Mouse (Mus musculus) spleen, adult 18-20 months (tissue): ENCODE measurements around the gene Iqcm.
"Not testable (repeated sequence)": the region's sequence is repeated elsewhere in the genome, so short reads cannot be mapped to it uniquely, and the experiment has no call there.

Source experiments
- DNase-seq, 2 experiments: peaks; one replicate each; pipeline ENCODE4 v3.0.0; 2022; ENCODE audit warnings: mixed read lengths in 2 of 2

Gene Iqcm

DNA sequence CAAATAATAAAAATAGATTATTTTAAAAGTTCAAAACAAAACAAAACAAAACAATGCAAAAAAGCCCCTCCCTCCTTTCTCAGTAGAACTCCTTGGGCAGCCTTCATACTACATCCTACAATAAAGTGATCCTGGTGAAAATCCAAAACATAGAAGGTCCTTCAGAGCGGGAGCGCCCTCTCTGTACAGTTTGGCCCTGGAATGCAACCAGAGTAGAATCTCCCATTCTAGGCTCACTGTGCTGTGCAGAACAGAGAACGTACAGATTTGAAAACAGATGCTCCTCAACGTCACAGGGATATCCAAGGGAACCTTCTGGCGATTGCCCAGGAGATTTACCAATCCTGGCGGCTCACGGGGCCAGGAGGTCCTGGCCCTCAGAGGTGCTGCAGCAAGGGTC lies at the start of gene Iqcm:
TSS of gene Iqcm (plus strand) at position 301 of the 400 bp plus-strand sequence.
- DNase-seq, result no peak

DNA sequence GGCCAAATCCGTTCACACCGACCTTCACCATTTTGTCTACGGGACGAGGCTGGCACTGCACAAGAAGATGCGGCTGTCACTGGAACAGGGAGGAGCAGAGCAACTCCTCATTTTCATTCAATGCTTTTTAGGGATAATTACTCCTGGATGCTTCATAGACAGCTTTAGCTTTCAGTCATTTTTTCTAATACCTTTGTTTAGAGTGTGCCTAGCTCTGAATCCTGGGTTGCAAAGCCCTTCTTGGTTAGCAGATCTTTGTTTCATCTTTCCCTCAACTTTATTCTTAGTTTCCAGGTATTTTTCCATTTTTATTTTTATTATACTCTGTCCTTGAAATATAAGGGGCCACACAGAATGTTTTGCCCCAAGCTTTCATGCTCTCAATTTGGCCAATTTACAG lies 42.0 kb upstream of the Iqcm start, which contains the start of gene Gm10358:
TSS of gene Gm10358 (minus strand) at position 101 of the 400 bp plus-strand sequence.
- DNase-seq, result no peak

DNA sequence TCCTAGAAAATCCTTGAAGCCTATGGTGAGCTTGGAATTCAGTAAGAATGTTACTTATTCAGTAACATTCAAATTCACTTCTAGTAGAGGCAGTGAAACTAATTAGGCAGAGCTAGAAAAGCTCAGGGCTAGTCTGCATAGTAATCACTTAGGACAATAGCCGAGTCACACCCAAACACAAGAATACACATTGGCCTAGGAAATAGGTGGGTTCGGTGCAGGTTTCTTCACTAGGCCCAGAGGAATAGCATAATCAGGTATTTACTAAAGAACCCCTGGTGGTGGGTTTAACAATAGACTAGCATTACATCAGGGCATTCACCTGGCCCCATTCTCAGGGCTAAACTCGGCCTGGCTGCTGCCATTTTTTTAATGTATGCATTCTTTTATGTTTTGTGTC lies 32.8 kb upstream of the Iqcm start:
- not testable (repeated sequence) for DNase-seq

DNA sequence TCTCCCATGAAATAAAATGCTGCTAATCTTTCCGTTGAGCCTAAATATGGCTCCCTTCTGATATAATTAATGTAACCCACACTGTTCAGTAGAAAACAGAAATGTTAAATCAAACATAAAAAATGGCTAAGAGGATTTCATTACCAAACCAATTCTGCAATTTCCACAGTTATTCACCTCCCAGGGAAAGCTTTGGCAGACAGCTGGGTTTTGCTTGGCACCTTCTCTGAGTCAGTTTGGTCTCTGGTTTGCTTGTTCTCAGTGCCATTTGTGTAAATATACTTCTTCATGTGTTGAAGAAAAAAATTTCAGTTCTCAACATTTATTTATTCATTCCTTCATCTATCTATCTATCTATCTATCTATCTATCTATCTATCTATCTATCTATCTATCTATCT lies 28.3 kb downstream of the Iqcm start:
- DNase-seq, result no peak

DNA sequence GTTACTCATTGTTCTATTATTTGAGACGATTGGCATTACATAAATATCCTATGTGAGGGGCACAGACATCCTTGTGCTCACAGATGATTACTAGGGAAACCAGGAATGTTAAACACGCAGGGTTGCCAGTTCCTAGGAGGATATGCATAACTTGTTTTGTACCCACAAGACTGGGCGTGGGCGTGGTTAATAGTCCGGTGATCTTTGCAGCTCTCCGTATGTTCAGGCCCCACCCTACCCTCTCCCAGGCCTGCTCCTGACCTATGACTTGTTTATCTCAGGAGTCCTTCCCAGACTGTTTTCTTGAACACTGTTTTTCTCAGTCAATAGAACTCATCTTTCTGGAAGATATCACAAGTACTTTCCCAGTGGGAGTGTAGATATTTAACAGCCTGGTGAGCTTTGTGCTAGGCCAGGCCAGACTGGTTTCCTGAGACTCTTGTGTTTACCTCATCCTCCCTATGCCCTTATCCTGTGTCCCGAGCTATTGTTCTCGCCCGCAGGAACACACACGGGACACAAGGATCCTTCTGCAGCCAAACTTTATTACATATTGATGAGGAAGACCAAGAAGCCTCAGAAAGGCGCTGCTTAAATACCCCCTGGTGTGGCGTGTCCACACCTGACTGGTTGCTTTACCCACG lies 40.7 kb downstream of the Iqcm start:
- DNase-seq, result no peak

DNA sequence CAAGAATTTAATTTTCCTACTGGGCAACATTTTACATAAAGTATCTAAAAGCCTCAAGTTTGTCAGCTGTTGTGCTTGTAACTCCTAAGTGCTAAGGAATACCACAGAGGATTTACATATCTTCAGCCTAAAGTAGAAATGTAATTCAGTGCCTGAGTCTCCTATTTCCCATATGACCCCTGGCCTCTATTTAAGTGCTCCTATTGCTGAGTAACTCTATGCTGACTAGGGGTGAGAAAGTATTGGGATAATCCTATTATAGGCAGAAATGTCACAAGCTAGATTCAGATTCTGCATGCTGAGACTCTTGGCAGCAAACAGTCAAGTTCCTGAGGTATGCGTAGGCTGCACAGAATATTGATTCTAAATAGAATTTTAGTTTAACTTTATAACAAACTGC lies 60.8 kb downstream of the Iqcm start:
- DNase-seq, result no peak

DNA sequence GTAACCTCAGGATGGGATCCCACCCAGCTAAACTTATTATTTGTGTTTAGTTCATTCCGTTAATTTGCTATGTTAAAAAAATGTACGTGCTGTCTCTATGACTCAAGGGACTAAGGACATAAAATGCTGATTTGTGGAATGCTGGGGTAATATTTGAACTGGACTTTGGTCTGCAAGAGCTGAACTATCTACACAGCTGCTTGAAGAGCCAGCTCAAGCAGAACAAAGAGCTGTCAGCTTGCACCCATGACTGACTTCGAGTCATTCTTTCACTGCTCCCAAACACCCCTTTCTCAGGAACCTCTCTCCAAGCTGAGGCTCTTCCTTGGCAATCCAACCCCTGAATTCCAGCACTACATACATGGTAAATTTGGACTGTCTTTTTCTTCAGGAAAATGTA lies 65.3 kb downstream of the Iqcm start:
- no peak for DNase-seq

DNA sequence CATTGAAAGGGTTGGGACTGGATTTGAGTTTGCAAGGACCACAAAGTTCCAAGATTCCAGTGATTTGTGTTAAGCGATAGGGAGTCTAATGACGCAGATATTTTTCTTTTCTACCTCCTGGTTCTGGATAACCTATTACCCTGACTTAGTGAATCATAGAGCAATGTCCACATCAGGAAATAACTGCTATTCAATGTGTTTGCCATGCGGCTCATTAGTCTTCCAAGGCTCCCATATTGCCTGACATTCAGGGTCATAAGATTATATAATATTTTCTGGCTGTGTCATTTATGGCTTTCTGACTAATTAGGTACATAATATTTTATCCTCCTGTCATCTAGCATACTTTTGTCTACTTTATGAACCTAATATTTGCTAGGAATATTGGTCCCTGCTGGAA lies 100.8 kb downstream of the Iqcm start:
- DNase-seq, result no peak

DNA sequence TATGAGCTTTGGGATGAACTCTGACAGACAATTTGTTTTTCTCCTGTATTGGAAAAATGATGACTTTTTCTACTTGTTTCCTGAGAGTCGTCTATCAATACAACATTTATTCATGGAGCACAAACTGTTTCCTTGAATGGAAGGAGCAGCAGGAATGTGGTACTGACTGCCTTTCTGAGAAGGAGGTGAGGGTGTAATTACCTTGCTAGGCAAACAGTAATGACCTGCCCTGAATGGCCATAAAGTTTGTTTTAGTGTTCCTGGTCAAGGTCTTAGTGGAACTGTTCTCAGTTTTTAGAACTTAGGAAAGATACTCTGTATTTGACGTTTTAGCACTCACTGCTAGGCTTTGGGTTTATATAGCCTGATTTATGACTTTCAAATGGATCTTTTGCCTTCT lies 147.8 kb downstream of the Iqcm start:
- DNase-seq, result no peak

DNA sequence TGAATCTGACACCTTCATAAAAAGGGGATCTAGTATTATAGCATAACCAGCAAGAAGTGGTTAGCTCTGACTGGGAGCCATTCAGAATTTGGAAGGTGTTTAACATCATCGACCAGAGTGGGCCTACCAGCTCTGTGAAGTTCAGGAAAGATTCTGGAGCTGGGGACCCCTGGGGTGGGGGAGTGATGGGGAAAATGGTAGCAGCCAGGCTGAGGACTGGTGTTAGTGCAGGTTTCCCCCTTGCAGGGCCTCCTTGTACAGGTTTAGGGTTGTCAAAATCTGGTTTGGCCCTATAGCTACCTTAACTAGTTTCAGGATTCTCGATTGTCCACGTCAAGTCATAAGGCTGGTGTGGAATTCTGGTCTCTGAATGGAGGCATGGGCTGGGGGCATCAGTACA lies 194.5 kb downstream of the Iqcm start:
- DNase-seq, result no peak

DNA sequence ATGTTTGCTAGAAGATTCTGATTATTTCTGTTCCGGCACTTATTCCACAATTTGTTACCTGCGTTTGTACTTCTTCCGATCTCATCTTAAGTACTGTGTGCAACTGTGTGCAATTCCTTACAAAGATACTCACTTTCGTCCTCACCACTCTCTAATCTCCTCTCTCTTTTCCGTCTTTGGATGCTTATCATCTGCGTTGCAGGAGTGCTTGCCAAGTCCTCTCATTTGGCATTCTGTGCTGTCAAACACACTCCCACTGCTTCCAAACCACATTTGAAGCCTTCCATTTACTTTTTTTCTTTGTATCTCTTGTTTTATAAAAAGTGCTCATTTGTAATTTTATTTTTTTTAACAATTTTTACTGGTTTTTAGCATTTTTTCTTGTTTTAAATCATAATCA lies 210.8 kb downstream of the Iqcm start:
- no peak for DNase-seq

DNA sequence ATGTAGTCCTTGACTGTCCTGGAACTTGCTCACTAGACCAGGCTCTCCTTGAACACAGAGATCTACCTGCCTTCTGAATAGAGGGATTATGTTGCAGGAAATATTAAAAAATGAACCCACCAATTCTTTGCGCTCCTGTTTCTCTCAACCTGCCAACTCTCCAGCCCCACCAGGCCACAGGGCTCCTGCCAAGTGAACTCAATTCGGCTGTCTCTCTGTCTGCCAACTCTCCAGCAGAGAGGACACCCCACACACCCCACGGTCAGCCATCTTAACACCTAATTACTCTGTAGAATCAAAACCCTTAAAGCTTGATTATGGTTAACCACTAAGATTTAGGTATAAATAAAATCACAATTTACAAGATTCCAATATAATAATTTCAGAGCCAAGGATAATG lies 298.1 kb downstream of the Iqcm start:
- DNase-seq, result no peak

DNA sequence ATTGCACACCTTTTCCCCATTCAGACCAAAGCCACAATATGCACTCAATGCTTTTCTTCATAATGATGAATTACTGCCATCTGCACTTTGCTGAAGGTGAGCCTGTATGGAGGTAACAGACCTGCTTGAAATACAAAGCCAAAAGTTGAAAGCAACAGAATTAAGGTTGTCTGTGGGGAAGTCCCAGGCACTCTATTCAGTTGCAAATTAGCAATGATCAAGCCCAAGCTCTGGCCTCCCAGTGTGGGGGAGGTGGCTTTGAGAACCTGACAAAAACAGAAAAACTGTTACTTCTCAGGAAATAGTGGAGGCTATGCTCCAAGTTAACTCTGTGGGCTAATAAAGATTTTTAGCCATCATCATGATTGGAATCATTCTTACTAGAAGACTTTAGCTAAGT lies 307.1 kb downstream of the Iqcm start:
- no peak for DNase-seq

DNA sequence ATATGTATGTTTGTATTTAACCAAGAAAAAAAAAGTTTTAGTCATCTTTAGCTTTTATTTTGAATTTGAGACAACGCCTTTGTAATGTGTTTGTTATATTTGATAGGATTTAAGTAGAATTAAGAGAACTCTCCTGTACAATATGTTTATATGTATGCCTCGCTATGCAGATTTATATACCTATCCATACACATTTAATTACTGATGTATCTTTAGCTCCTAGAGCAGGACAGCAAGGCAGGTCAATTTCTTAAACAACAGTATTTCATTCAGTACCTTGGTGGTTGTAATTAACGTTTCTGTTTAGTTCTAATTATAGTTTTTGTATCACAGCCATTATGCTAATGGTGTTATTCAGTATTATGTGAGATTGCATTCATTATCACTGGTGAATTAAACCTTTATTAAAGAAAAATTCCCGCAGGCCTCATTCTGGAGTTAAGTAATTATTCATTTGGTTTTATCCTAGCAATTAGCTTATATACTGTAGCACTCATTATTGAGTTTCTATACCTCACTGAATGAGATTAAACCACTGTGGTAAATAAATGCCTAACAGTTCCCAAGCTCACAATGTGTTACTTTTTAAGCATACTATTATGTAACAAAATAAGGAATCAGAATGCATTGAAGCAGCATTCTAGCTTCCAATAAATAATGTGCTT lies 380.1 kb downstream of the Iqcm start:
- DNase-seq, result no peak

DNA sequence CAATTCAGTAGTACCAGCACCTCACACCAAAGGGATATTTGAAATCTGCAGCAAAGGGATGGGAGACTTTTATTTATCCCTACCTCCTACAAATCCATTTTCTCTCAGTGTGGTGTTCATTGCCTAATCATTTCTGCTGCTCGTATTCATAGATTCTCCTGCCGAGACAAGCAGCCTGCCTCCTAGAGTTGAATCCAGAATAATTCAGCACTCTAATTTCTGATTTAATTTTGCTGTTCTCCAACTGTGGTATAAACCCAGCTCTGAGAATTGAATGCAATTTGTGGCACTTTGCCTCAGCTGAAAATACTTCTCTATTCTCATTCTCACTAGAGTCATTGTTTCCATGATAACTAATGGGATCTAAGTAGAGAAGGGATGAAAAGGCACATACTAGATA lies 386.8 kb downstream of the Iqcm start:
- no peak for DNase-seq

DNA sequence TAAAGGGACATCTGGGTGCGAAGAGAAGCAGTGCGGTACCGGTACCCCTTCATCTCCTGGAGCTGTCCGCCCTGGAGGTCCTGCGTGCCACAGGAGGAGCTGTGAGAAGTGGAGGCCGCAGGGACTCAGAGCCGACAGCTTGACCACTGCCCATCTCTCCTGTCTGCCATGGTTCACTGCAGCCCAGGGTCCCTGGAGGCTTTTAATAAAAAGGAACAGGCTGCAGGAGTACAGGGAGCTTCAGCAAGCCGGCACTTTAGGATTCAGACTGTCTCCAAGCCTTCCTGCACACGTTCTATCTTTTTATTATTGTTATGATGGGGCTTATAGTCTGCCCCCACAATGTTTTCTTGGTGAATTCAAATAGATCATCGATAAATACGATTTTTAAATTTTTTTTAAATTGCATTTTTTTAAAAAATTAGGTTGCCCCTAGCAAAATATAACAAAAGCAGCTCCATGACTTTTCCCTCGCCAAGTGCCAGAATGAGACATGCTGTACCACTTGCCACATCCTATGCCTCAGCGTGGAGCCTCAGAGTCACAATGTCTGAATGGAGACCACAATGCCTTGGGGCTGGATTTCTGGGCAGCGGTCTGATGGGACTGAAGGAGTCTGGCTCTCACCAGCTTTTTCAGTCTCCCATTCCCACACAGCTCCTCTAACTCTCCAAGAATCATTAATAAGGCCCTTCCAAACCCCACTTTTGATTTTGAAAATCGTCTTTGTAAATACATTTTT lies 469.3 kb downstream of the Iqcm start:
- no peak for DNase-seq

DNA sequence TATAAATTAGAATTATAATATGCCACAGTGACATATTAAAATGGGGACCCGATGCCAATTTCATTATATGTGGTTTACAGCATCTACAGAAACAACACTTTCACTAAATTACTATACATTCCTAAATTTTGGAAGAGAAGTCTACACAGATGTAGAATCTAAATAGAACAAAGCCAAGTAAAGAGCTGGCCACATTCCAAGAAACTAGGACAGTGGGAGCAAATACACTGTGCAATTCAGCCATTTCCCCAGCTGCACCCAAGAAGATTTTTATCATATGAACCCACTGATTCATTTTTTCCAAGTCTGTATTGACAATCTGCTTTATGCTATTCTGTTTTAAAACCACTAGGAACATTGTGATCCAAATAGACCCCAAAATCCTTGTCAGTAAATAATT lies 500.7 kb downstream of the Iqcm start:
- no peak for DNase-seq

DNA sequence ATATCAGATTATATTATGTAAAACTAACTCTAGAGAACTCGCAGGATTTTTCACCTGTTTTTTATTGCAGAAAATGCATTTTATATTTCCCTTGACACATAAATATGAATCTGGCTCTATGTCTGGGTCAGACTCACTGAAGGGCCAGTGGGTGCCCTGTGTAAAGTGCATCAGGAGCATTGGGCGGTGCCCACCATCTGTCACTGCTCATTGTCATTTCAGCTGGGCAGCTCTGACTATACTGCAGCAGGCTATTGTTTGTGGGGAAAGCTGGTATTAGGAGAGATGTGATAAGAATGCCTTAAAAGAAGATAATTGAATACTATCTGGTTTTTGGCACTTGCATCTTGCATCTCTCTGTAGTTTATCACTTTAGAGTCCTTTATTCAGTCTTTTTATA lies 507.5 kb downstream of the Iqcm start:
- DNase-seq, result no peak

DNA sequence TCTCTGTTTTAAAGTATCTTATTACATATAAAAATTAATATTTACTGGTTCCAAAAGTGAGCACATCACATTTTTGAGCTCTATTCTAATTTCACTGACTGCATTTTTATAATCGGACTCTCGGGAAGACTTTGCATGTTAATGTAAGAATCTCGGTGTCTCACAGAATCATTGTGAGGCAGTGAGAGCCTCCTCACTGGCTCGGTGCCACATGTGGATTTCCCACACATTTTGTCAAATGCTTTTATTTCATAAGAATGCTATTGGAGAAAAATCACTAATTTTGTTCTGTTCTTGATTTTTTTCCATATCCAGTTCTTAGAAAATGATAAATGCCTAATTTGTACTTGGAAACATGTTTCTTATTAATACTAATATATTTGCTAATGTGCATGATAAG lies 570.0 kb downstream of the Iqcm start:
- DNase-seq, result no peak
